24 mouse cellular contexts compared by ENCODE assay signal in genomic region chr1:169680455-169681208, GRCm38 (mm10). TPM values are rescaled to one million over a fixed set of nuclear protein-coding genes. Genes with fewer than 3 reads are reported as not detected.
A peak's percentile ranks its signal among the peaks of the same experiment; 100 is the strongest.
DNase-seq lines count a peak whose midpoint lies in the region; ATAC-seq and TF ChIP-seq lines count a peak whose summit lies in the region.
"Had no signal": no experiment of that assay in that cellular context is flagged by ENCODE, and none has a peak within 500 bp of the region (broad histone marks: within the 10 kb centered on the region; RNA-seq: fewer than 3 reads in every experiment).

No protein-coding gene starts in this region.

- DNase-seq in heart, postnatal 0 days (ENCODE audit: low spot score): no peak
- no peak for DNase-seq in heart, embryonic 10.5 days (ENCODE audit: low spot score)
- DNase-seq in liver, adult 2 months (ENCODE audit: extremely low read depth, low read depth, low spot score): peak; percentile 20
- DNase-seq in liver: no peak
- peak; percentile 35 for DNase-seq in lung, postnatal 10 days
- DNase-seq in thymus, adult 2 months: no peak
- DNase-seq in natural killer cell, adult 2 months (ENCODE audit: low spot score in 2 of 2): no peak
- DNase-seq: adrenal gland, postnatal 14 days; cerebellum, adult 18-20 months; cerebellum, adult 9-11 months; cerebellum, postnatal 36 days; gastrocnemius, postnatal 14 days; heart, postnatal 10 days; heart, postnatal 4 days had no signal

- 0 out of 2 replicates have a peak, but pooled peaks have one; percentile 24 for ATAC-seq in heart, postnatal 0 days (ENCODE audit: insufficient read depth, low read depth)
- ATAC-seq: activated CD4-positive, CD25-positive, alpha-beta regulatory T cell, adult 4 months; forebrain, embryonic 16.5 days; Patski had no signal

- H3K9me3 ChIP-seq in heart, postnatal 0 days (replicated peaks; ENCODE audit: control insufficient read depth, low read length): no peaks in the 10 kb centered on the region
- no peaks in the 10 kb centered on the region for H3K9me3 ChIP-seq in heart, embryonic 10.5 days
- H3K9me3 ChIP-seq: embryonic facial prominence, embryonic 13.5 days; forebrain, embryonic 12.5 days; heart, embryonic 13.5 days; hindbrain, embryonic 12.5 days had no signal

- H3K36me3 ChIP-seq in heart, postnatal 0 days (replicated peaks; ENCODE audit: control insufficient read depth, insufficient read depth, low read length): no peaks in the 10 kb centered on the region
- H3K36me3 ChIP-seq in heart, embryonic 10.5 days: no peaks in the 10 kb centered on the region
- H3K36me3 ChIP-seq in liver, adult 2 months (ENCODE audit: control insufficient read depth, insufficient read depth, low read length): no peaks in the 10 kb centered on the region
- no peaks in the 10 kb centered on the region for H3K36me3 ChIP-seq in thymus, adult 2 months (ENCODE audit: control insufficient read depth, insufficient read depth, low read length)
- H3K36me3 ChIP-seq: embryonic facial prominence, embryonic 13.5 days; forebrain, embryonic 12.5 days; heart, embryonic 13.5 days; hindbrain, embryonic 12.5 days had no signal

- H3K4me1 ChIP-seq in heart, postnatal 0 days (ENCODE audit: control insufficient read depth, insufficient read depth): no peaks in the 10 kb centered on the region
- H3K4me1 ChIP-seq in heart, embryonic 10.5 days: no peaks in the 10 kb centered on the region
- no peaks in the 10 kb centered on the region; the same call in 1 of the 2 replicates for H3K4me1 ChIP-seq in liver, adult 2 months (ENCODE audit: control insufficient read depth, insufficient read depth, low read length)
- peaks cover 2% of the 10 kb centered on the region; the same call in 1 of the 2 replicates for H3K4me1 ChIP-seq in brown adipose tissue, adult 24 weeks (ENCODE audit: control insufficient read depth, insufficient read depth, insufficient read length, low read length)
- H3K4me1 ChIP-seq in thymus, adult 2 months (replicated peaks; ENCODE audit: control insufficient read depth, insufficient read depth, low read length): no peaks in the 10 kb centered on the region
- H3K4me1 ChIP-seq: embryonic facial prominence, embryonic 13.5 days; forebrain, embryonic 12.5 days; heart, embryonic 13.5 days; hindbrain, embryonic 12.5 days had no signal

- H3K79me2 ChIP-seq in liver, adult 2 months (ENCODE audit: control insufficient read depth, insufficient read depth, low read length): no peaks in the 10 kb centered on the region

- TF ChIP-seq EP300 in heart, postnatal 0 days (IDR thresholded peaks at IDR 0.05; ENCODE audit: low read depth): no peak

- no peak for TF ChIP-seq POLR2A in liver, adult 2 months (IDR thresholded peaks at IDR 0.05; ENCODE audit: extremely low read depth, insufficient read depth, low read length)
- TF ChIP-seq POLR2A in thymus, adult 2 months (IDR thresholded peaks at IDR 0.05; ENCODE audit: control insufficient read depth, extremely low read depth, insufficient read depth, low read length, poor library complexity): no peak

- H3K27me3 ChIP-seq in heart, postnatal 0 days (ENCODE audit: control insufficient read depth, insufficient read depth, low read length): no peaks in the 10 kb centered on the region
- no peaks in the 10 kb centered on the region for H3K27me3 ChIP-seq in heart, embryonic 10.5 days (ENCODE audit: insufficient read depth, poor library complexity, severe bottlenecking)
- no peaks in the 10 kb centered on the region for H3K27me3 ChIP-seq in liver, adult 2 months (ENCODE audit: control insufficient read depth, insufficient read depth, low read length)
- H3K27me3 ChIP-seq in thymus, adult 2 months (ENCODE audit: control insufficient read depth, insufficient read depth, low read length): no peaks in the 10 kb centered on the region
- H3K27me3 ChIP-seq: embryonic facial prominence, embryonic 13.5 days; forebrain, embryonic 12.5 days; heart, embryonic 13.5 days; hindbrain, embryonic 12.5 days; Patski had no signal

- H3K27ac ChIP-seq in heart, postnatal 0 days (ENCODE audit: low read depth): no peak overlapping the region
- no peak overlapping the region for H3K27ac ChIP-seq in heart, embryonic 10.5 days
- H3K27ac ChIP-seq in liver, adult 2 months (replicated peaks; ENCODE audit: insufficient read depth, low read depth, low read length): no peak overlapping the region
- H3K27ac ChIP-seq in brown adipose tissue, adult 24 weeks (replicated peaks; ENCODE audit: low read depth, low read length): peak overlapping the region; percentile 56
- H3K27ac ChIP-seq in thymus, adult 2 months (ENCODE audit: control insufficient read depth, insufficient read depth, low read length): no peak overlapping the region
- H3K27ac ChIP-seq: embryonic facial prominence, embryonic 13.5 days; forebrain, embryonic 12.5 days; heart, embryonic 13.5 days; hindbrain, embryonic 12.5 days had no signal

- H3K4me3 ChIP-seq in heart, postnatal 0 days (ENCODE audit: low read depth, low read length): no peak overlapping the region
- no peak overlapping the region for H3K4me3 ChIP-seq in heart, embryonic 10.5 days
- H3K4me3 ChIP-seq in liver, adult 2 months (ENCODE audit: insufficient read depth, low read depth, low read length): no peak overlapping the region
- no peak overlapping the region for H3K4me3 ChIP-seq in brown adipose tissue, adult 24 weeks (ENCODE audit: insufficient read depth, low read depth, low read length)
- no peak overlapping the region for H3K4me3 ChIP-seq in thymus, adult 2 months (ENCODE audit: control insufficient read depth, insufficient read depth, low read length)
- H3K4me3 ChIP-seq: embryonic facial prominence, embryonic 13.5 days; forebrain, embryonic 12.5 days; heart, embryonic 13.5 days; hindbrain, embryonic 12.5 days had no signal

- TF ChIP-seq CTCF in heart, postnatal 0 days (IDR thresholded peaks at IDR 0.05; ENCODE audit: low read depth): no peak
- no peak for TF ChIP-seq CTCF in liver, adult 2 months (IDR thresholded peaks at IDR 0.05; ENCODE audit: low read depth, low read length)
- TF ChIP-seq CTCF in thymus, adult 2 months (IDR thresholded peaks at IDR 0.05; ENCODE audit: borderline replicate concordance, control insufficient read depth, extremely low read depth, insufficient read depth, low read length, poor library complexity): no peak

- WGBS in heart, postnatal 0 days: 62% methylated on average over 9 of the region's 9 CpGs
- 76% methylated on average over 9 of the region's 9 CpGs for WGBS in heart, embryonic 10.5 days
- 70% methylated on average over 9 of the region's 9 CpGs for WGBS in liver, adult 2 months
- WGBS in thymus, adult 2 months: 82% methylated on average over 9 of the region's 9 CpGs

- H3K9ac ChIP-seq in heart, postnatal 0 days (replicated peaks; ENCODE audit: low read depth, low read length): no peak overlapping the region
- no peak overlapping the region for H3K9ac ChIP-seq in liver, adult 2 months (ENCODE audit: low read depth, low read length)
- H3K9ac ChIP-seq: embryonic facial prominence, embryonic 13.5 days; forebrain, embryonic 12.5 days; heart, embryonic 13.5 days; hindbrain, embryonic 12.5 days had no signal

- H3K4me2 ChIP-seq in heart, postnatal 0 days (ENCODE audit: low read depth, low read length): no peak overlapping the region
- H3K4me2 ChIP-seq: embryonic facial prominence, embryonic 13.5 days; forebrain, embryonic 12.5 days; heart, embryonic 13.5 days; hindbrain, embryonic 12.5 days had no signal

RNA-seq across cellular contexts. Expression of gene Rgs5, which starts 25.3 kb away (rescaled TPM):
- total RNA-seq in heart, postnatal 0 days (2014; rRNA removed; ENCODE audit: low replicate concordance): 48.2 and 94.3 TPM in 2 replicates
- polyA plus RNA-seq in heart, postnatal 0 days (2015; fragmentation: Nextera tagmentation; extraction: Ambion mirVana): 20.8 and 22.5 TPM in 2 replicates
- 3.5 and 19.3 TPM in 2 replicates for polyA plus RNA-seq in heart, embryonic 10.5 days (2016; fragmentation: Nextera tagmentation; extraction: Ambion mirVana)
- 31.3 and 46.8 TPM in 2 replicates for total RNA-seq in liver, adult 2 months (2014; rRNA removed)
- 6.9 and 7.5 TPM in 2 replicates for polyA plus RNA-seq in liver, adult 2 months (2012; rRNA removed)
- 206 and 220 TPM in 2 replicates for polyA plus RNA-seq in brown adipose tissue, adult 24 weeks (2012; ENCODE audit: insufficient read depth, insufficient read length, missing spikeins)
- polyA plus RNA-seq in thymus, adult 2 months (2012; rRNA removed): 9.5 and 10.0 TPM in 2 replicates
- total RNA-seq: granulocyte monocyte progenitor cell, adult 5-6 weeks; MEL had no signal
- polyA plus RNA-seq: activated CD4-positive, CD25-positive, alpha-beta regulatory T cell, adult 4 months had no signal

Comparison
In these comparisons a context has a peak if more than half of its experiments do, and no peak if none do; other contexts are left out.
1. DNase-seq: peak in liver, adult 2 months (single experiment) and lung, postnatal 10 days (single experiment); none in heart, postnatal 0 days (single experiment), heart, embryonic 10.5 days (single experiment), liver (single experiment), thymus, adult 2 months (single experiment) and natural killer cell, adult 2 months (0 of 2).